Mouse (Mus musculus) gastrocnemius, postnatal 4 days (tissue): ENCODE measurements around the gene Kank1. TPM values are rescaled to one million over a fixed set of nuclear protein-coding genes. Genes with fewer than 3 reads are reported as not detected.

Source experiments
- DNase-seq, 2 experiments: peaks; one replicate each; pipeline ENCODE4 v3.0.0; 2021 to 2022; ENCODE audit warnings: low spot score in 2 of 2, mixed read lengths in 2 of 2
- total RNA-seq, 2 experiments: library from RNA; stranded (reverse); gene quantifications; 2 replicates each; pipeline ENCODE4 v1.2.3; 2021

Gene Kank1
- total RNA-seq, 2 experiments from 2014 or later = 34.4 to 35.9 TPM

GRCm38 (mm10) chr19:25400212-25400913 is 163.6 kb downstream of the Kank1 start:
- no peak for DNase-seq

- no peak for DNase-seq
Observed at GRCm38 (mm10) chr19:25401521-25401920, 164.7 kb downstream of the Kank1 start.

- no peak for DNase-seq
Observed at GRCm38 (mm10) chr19:25404163-25404562, 167.4 kb downstream of the Kank1 start.

GRCm38 (mm10) chr19:25405987-25406386 is 169.2 kb downstream of the Kank1 start:
- no peak for DNase-seq

- DNase-seq = peak; percentile 59 to 73
Observed at GRCm38 (mm10) chr19:25406481-25407184, 169.9 kb downstream of the Kank1 start.

- DNase-seq = peak in 1 of 2 experiments; percentile 40
Observed at GRCm38 (mm10) chr19:25407185-25407886, 170.6 kb downstream of the Kank1 start.

- no peak for DNase-seq
Observed at GRCm38 (mm10) chr19:25407887-25408236, 171.1 kb downstream of the Kank1 start.

GRCm38 (mm10) chr19:25409239-25409638 is 172.5 kb downstream of the Kank1 start:
- DNase-seq = no peak

- no peak for DNase-seq
Observed at GRCm38 (mm10) chr19:25411353-25411752, 174.6 kb downstream of the Kank1 start.

- DNase-seq = no peak
Observed at GRCm38 (mm10) chr19:25415448-25415847, 178.7 kb downstream of the Kank1 start.

GRCm38 (mm10) chr19:25417671-25418070 is 180.9 kb downstream of the Kank1 start:
- no peak for DNase-seq

- no peak for DNase-seq
Observed at GRCm38 (mm10) chr19:25419983-25420382, 183.2 kb downstream of the Kank1 start.

GRCm38 (mm10) chr19:25422096-25422495 is 185.3 kb downstream of the Kank1 start:
- no peak for DNase-seq

- no peak for DNase-seq
Observed at GRCm38 (mm10) chr19:25423371-25423770, 186.6 kb downstream of the Kank1 start.

GRCm38 (mm10) chr19:25426431-25426830 is 189.7 kb downstream of the Kank1 start:
- DNase-seq = no peak

- DNase-seq = no peak
Observed at GRCm38 (mm10) chr19:25427886-25428285, 191.1 kb downstream of the Kank1 start.

- no peak for DNase-seq
Observed at GRCm38 (mm10) chr19:25428338-25428962, 191.7 kb downstream of the Kank1 start.

GRCm38 (mm10) chr19:25431431-25431830 is 194.7 kb downstream of the Kank1 start:
- DNase-seq = no peak

GRCm38 (mm10) chr19:25431909-25432308 is 195.1 kb downstream of the Kank1 start:
- DNase-seq = no peak

GRCm38 (mm10) chr19:25433169-25433690 is 196.5 kb downstream of the Kank1 start:
- DNase-seq = no peak

GRCm38 (mm10) chr19:25434345-25434744 is 197.6 kb downstream of the Kank1 start:
- DNase-seq = no peak
